9 mouse cellular contexts compared by ENCODE assay signal in the genomic region with DNA sequence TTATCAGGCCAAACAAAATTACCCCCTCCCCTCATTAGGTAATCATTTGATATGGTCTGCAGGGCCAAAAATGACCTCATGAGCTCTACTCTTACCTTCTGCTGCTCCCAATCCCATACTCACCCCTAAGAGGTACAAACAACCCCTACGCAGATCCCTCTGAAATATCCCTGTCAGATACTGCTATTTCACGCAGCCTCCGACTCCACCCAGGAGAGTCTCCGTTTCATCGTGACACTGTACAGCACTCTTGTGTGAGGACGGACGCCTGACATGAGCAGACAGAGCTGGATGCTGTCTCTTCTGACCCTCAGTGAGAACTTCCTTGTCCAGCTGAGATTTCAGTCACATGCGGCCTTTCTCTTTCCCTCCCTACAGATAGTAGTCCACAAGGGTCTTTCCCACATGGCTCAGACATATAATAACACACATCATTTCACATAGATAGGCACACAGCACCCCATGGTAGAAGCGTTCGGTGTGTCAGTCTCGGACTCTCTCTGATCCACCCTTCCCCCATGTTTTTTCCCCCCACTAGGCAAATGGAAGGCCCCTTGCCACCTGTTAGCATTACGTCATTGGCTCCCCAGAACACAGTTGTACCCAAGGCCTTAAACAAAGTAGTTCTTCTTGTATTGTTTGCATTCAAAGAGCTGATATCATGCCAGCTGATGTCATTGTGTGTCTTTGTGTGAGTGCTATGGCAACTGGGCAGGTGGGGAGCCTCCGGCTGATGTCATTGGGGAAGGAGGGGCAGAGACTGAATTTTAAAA. TPM values are rescaled to one million over a fixed set of nuclear protein-coding genes. Genes with fewer than 3 reads are reported as not detected.
DNase-seq lines count a peak whose midpoint lies in the region; ATAC-seq lines count a peak whose summit lies in the region.
"Had no signal": no experiment of that assay in that cellular context is flagged by ENCODE, and none has a peak within 500 bp of the region (broad histone marks: within the 10 kb centered on the region; RNA-seq: fewer than 3 reads in every experiment).

No protein-coding gene starts in this region.

- no peak overlapping the region for H3K4me3 ChIP-seq in heart, embryonic 13.5 days
- no peak overlapping the region for H3K4me3 ChIP-seq in forebrain, embryonic 10.5 days
- H3K4me3 ChIP-seq in limb, embryonic 15.5 days, result no peak overlapping the region

- H3K4me2 ChIP-seq in heart, embryonic 13.5 days, result no peak overlapping the region
- H3K4me2 ChIP-seq in limb, embryonic 15.5 days, result no peak overlapping the region

- peak overlapping the region; percentile 21; the same call in 1 of the 2 replicates for H3K27ac ChIP-seq in heart, embryonic 13.5 days (replicated peaks)
- peak overlapping the region; percentile 82 for H3K27ac ChIP-seq in forebrain, embryonic 10.5 days
- H3K27ac ChIP-seq in limb, embryonic 15.5 days, result no peak overlapping the region

- H3K4me1 ChIP-seq in heart, embryonic 13.5 days, result peaks cover 56% of the 10 kb centered on the region
- H3K4me1 ChIP-seq in forebrain, embryonic 10.5 days, result peaks cover 23% of the 10 kb centered on the region
- H3K4me1 ChIP-seq in limb, embryonic 15.5 days, result 0 out of 2 replicates have a peak, but pooled peaks cover 4% of the 10 kb centered on the region

- 76% methylated on average over 13 of the region's 13 CpGs for WGBS in heart, embryonic 13.5 days
- 83% methylated on average over 13 of the region's 13 CpGs for WGBS in forebrain, embryonic 10.5 days
- 87% methylated on average over 13 of the region's 13 CpGs for WGBS in limb, embryonic 15.5 days

- H3K36me3 ChIP-seq in heart, embryonic 13.5 days, result peaks cover 19% of the 10 kb centered on the region
- H3K36me3 ChIP-seq in forebrain, embryonic 10.5 days (replicated peaks), result peaks cover 16% of the 10 kb centered on the region
- peaks cover 15% of the 10 kb centered on the region for H3K36me3 ChIP-seq in limb, embryonic 15.5 days

- no peak for DNase-seq in heart, postnatal 25 days (ENCODE audit: low spot score)
- DNase-seq in CD4-positive helper T cell, adult 2 months (ENCODE audit: low read depth, low spot score), result peak; percentile 48
- DNase-seq in forebrain, embryonic 10.5 days (ENCODE audit: extremely low spot score, low spot score), result peak; percentile 34
- DNase-seq in testis, postnatal 14 days (ENCODE audit: low spot score), result no peak
- no peak for DNase-seq in gastrocnemius, adult 18-20 months (ENCODE audit: low spot score)
- DNase-seq in cerebellum, postnatal 4 days (ENCODE audit: low spot score in 2 of 2), result no peak
- DNase-seq: adrenal gland, postnatal 14 days had no signal

- H3K27me3 ChIP-seq in heart, embryonic 13.5 days (replicated peaks), result no peaks in the 10 kb centered on the region
- no peaks in the 10 kb centered on the region for H3K27me3 ChIP-seq in forebrain, embryonic 10.5 days (ENCODE audit: poor library complexity, severe bottlenecking)
- no peaks in the 10 kb centered on the region for H3K27me3 ChIP-seq in limb, embryonic 15.5 days

- no peaks in the 10 kb centered on the region for H3K9me3 ChIP-seq in heart, embryonic 13.5 days
- no peaks in the 10 kb centered on the region for H3K9me3 ChIP-seq in forebrain, embryonic 10.5 days
- no peaks in the 10 kb centered on the region for H3K9me3 ChIP-seq in limb, embryonic 15.5 days

- no peak overlapping the region for H3K9ac ChIP-seq in heart, embryonic 13.5 days
- H3K9ac ChIP-seq in limb, embryonic 15.5 days, result no peak overlapping the region

- no peak for ATAC-seq in heart, embryonic 13.5 days (ENCODE audit: extremely low read depth, insufficient number of reproducible peaks, low FRiP score, low TSS enrichment)
- ATAC-seq in limb, embryonic 15.5 days (ENCODE audit: insufficient number of reproducible peaks, low FRiP score, low TSS enrichment, low read depth), result peak; percentile 52; the same call in 1 of the 2 replicates

- intact Hi-C loops in heart, postnatal 25 days (cut with DNase I), result no loop called here

RNA-seq across cellular contexts. Expression of a gene that starts 31.7 kb away (rescaled TPM):
- 2.4 TPM in 2 replicates for polyA plus RNA-seq in heart, embryonic 13.5 days (2015; fragmentation: Nextera tagmentation; extraction: Ambion mirVana)
- under 1 TPM; 0.75 to 0.86 TPM for total RNA-seq in heart, postnatal 25 days (2021)
- polyA plus RNA-seq in forebrain, embryonic 10.5 days (2016; fragmentation: Nextera tagmentation; extraction: Ambion mirVana), result 1.0 TPM in 2 replicates
- 1.2 and 1.6 TPM in 2 replicates for polyA plus RNA-seq in limb, embryonic 15.5 days (2015; fragmentation: Nextera tagmentation; extraction: Ambion mirVana)
- total RNA-seq in gastrocnemius, adult 18-20 months (2021), result under 1 TPM; 0.43 to 0.73 TPM

RNA-seq across cellular contexts. Expression of a gene that starts 52.7 kb away (rescaled TPM):
- 12.1 and 13.2 TPM in 2 replicates for polyA plus RNA-seq in heart, embryonic 13.5 days (2015; fragmentation: Nextera tagmentation; extraction: Ambion mirVana)
- total RNA-seq in heart, postnatal 25 days (2021), result 1 to 10 TPM; 7.4 to 8.6 TPM
- 4.3 and 6.3 TPM in 2 replicates for polyA plus RNA-seq in forebrain, embryonic 10.5 days (2016; fragmentation: Nextera tagmentation; extraction: Ambion mirVana)
- polyA plus RNA-seq in limb, embryonic 15.5 days (2015; fragmentation: Nextera tagmentation; extraction: Ambion mirVana), result 17.2 and 20.4 TPM in 2 replicates
- total RNA-seq in gastrocnemius, adult 18-20 months (2021), result 10 to 100 TPM; 12.9 to 17.0 TPM

Comparison
In these comparisons a context has a peak if more than half of its experiments do, and no peak if none do; other contexts are left out.
1. DNase-seq: peak in CD4-positive helper T cell, adult 2 months (single experiment) and forebrain, embryonic 10.5 days (single experiment); none in heart, postnatal 25 days (single experiment), testis, postnatal 14 days (single experiment), gastrocnemius, adult 18-20 months (single experiment) and cerebellum, postnatal 4 days (0 of 2).